Mouse (Mus musculus) lung, adult 2 months (tissue): ENCODE measurements around the gene Pip5k1b.

Experiments
- CTCF ChIP-seq: fragments of 200-500 bp; IDR thresholded peaks from 2 replicates; pipeline ENCODE4 v1.5.1; 2011; ENCODE audit warnings: mild to moderate bottlenecking, low read length, control low read depth; ENCODE audit not compliant: insufficient read depth
- POLR2A ChIP-seq: fragments of 200-500 bp; IDR thresholded peaks from 2 replicates; pipeline ENCODE4 v1.6.1; 2011; ENCODE audit warnings: low read depth, mild to moderate bottlenecking, control low read depth, low read length, borderline replicate concordance; ENCODE audit errors: extremely low read depth

GRCm38 (mm10) chr19:24538181-24538580, 17.5 kb downstream of the Pip5k1b start:
- no peak for TF ChIP-seq POLR2A
- TF ChIP-seq CTCF = no peak
